Mouse (Mus musculus) forebrain, embryonic 10.5 days (tissue): ENCODE measurements around the gene Gm11127. TPM values are rescaled to one million over a fixed set of nuclear protein-coding genes. Genes with fewer than 3 reads are reported as not detected.
A peak's percentile ranks its signal among the peaks of the same experiment; 100 is the strongest.
"Not testable (repeated sequence)": the region's sequence is repeated elsewhere in the genome, so short reads cannot be mapped to it uniquely, and the experiment has no call there.

Experiments used
- DNase-seq: peaks from one replicate; pipeline ENCODE4 v3.0.0-alpha.2; 2017; ENCODE audit warnings: low spot score; ENCODE audit errors: extremely low spot score
- H3K27ac ChIP-seq: fragments of 300-500 bp; sonication (generic); 2 replicates; pipeline ENCODE4 v1.5.1; 2016; ENCODE audit warnings: mild to moderate bottlenecking
- H3K27me3 ChIP-seq: fragments of 300-500 bp; sonication (generic); 2 replicates; pipeline ENCODE4 v1.6.1; 2016; ENCODE audit warnings: mild to moderate bottlenecking; ENCODE audit not compliant: poor library complexity, severe bottlenecking
- H3K36me3 ChIP-seq: fragments of 300-500 bp; sonication (generic); replicated peaks from 2 replicates; pipeline ENCODE4 v1.6.1; 2016; ENCODE audit warnings: mild to moderate bottlenecking, moderate library complexity
- H3K4me1 ChIP-seq: fragments of 300-500 bp; sonication (generic); 2 replicates; pipeline ENCODE4 v1.6.1; 2016
- H3K4me3 ChIP-seq: fragments of 300-500 bp; sonication (generic); 2 replicates; pipeline ENCODE4 v1.5.1; 2016; ENCODE audit warnings: mild to moderate bottlenecking, moderate library complexity
- H3K9me3 ChIP-seq: fragments of 300-500 bp; sonication (generic); 2 replicates; pipeline ENCODE4 v1.6.1; 2016; ENCODE audit warnings: mild to moderate bottlenecking, moderate library complexity
- WGBS: fragments of 180-500 bp; shearing (Covaris S2); methylation state at CpG from one replicate; pipeline ENCODE4 v1.1.7; 2016; 5-methylcytosine and 5-hydroxymethylcytosine counted together
- polyA plus RNA-seq: library from polyadenylated mRNA; unstranded; fragments of >200 nt; fragmentation: Nextera tagmentation; extraction: Ambion mirVana; gene quantifications from 2 replicates; pipeline ENCODE4 v1.2.1, GENCODE M21; 2016

Gm11127 gene
- not detected in 2 replicates for polyA plus RNA-seq

GRCm38 (mm10) chr17:36058362-36058761 lies at the start of gene Gm11127:
Gene Gm11127 (minus strand): TSS chr17:36058371.
- not testable (repeated sequence) for H3K36me3 ChIP-seq, H3K9me3 ChIP-seq, DNase-seq, H3K4me1 ChIP-seq, H3K27ac ChIP-seq, H3K4me3 ChIP-seq, H3K27me3 ChIP-seq
- WGBS, result 67% methylated on average over 1 of the region's 1 CpGs

- not testable (repeated sequence) for H3K27ac ChIP-seq, H3K9me3 ChIP-seq, H3K27me3 ChIP-seq, H3K4me1 ChIP-seq, DNase-seq, H3K36me3 ChIP-seq, H3K4me3 ChIP-seq
- WGBS, result 95% methylated on average over 12 of the region's 12 CpGs
Measured at GRCm38 (mm10) chr17:36102091-36102490, 43.9 kb upstream of the Gm11127 start.

- H3K4me1 ChIP-seq, DNase-seq, H3K27ac ChIP-seq, H3K9me3 ChIP-seq, H3K27me3 ChIP-seq, H3K4me3 ChIP-seq, H3K36me3 ChIP-seq: not testable (repeated sequence)
- 44% methylated on average over 2 of the region's 2 CpGs for WGBS
Measured at GRCm38 (mm10) chr17:36099603-36100002, 41.4 kb upstream of the Gm11127 start.

- no peaks in the 10 kb centered on the region; the same call in 1 of the 2 replicates for H3K27me3 ChIP-seq
- 25% methylated on average over 3 of the region's 3 CpGs for WGBS
- no peaks in the 10 kb centered on the region for H3K9me3 ChIP-seq
- H3K36me3 ChIP-seq, result no peaks in the 10 kb centered on the region
- H3K4me3 ChIP-seq, result no peak overlapping the region
- no peaks in the 10 kb centered on the region for H3K4me1 ChIP-seq
- no peak for DNase-seq
- no peak overlapping the region for H3K27ac ChIP-seq
Measured at GRCm38 (mm10) chr17:36093936-36094335, 35.8 kb upstream of the Gm11127 start.

GRCm38 (mm10) chr17:36092520-36092919 lies 34.3 kb upstream of the Gm11127 start:
- H3K27ac ChIP-seq, H3K4me1 ChIP-seq, H3K36me3 ChIP-seq, H3K4me3 ChIP-seq, DNase-seq, H3K27me3 ChIP-seq, H3K9me3 ChIP-seq: not testable (repeated sequence)

GRCm38 (mm10) chr17:36091933-36092332 lies 33.8 kb upstream of the Gm11127 start:
- WGBS, result no CpG with 5 or more reads among the region's 2 CpGs
- H3K36me3 ChIP-seq, DNase-seq: not testable (repeated sequence)

GRCm38 (mm10) chr17:36085976-36086375 lies 27.8 kb upstream of the Gm11127 start:
- 83% methylated on average over 1 of the region's 1 CpGs for WGBS
- not testable (repeated sequence) for H3K4me3 ChIP-seq, H3K27ac ChIP-seq, DNase-seq, H3K9me3 ChIP-seq, H3K36me3 ChIP-seq
- Histone ChIP-seq H3K27me3 (peaks cover 42% of the 10 kb centered on the region), H3K4me1 (peaks cover 17% of the 10 kb centered on the region)

More at GRCm38 (mm10) chr17:36091933-36092332, 33.8 kb upstream of the Gm11127 start:
- H3K4me3 ChIP-seq, H3K4me1 ChIP-seq, H3K27me3 ChIP-seq, H3K9me3 ChIP-seq, H3K27ac ChIP-seq: not testable (repeated sequence)

GRCm38 (mm10) chr17:36083870-36084451 lies 25.8 kb upstream of the Gm11127 start:
- Histone ChIP-seq H3K4me1 (peaks cover 17% of the 10 kb centered on the region), H3K36me3 (no peaks in the 10 kb centered on the region), H3K27ac (peak overlapping the region; percentile 84), H3K9me3 (no peaks in the 10 kb centered on the region), H3K27me3 (peaks cover 42% of the 10 kb centered on the region), H3K4me3 (peak overlapping the region; percentile 62)
- under 1% methylated on average over 42 of the region's 42 CpGs for WGBS
- DNase-seq, result no peak

- Histone ChIP-seq H3K27ac (peak overlapping the region; percentile 84), H3K4me1 (peaks cover 17% of the 10 kb centered on the region), H3K4me3 (peak overlapping the region; percentile 62), H3K9me3 (no peaks in the 10 kb centered on the region), H3K36me3 (no peaks in the 10 kb centered on the region), H3K27me3 (peaks cover 42% of the 10 kb centered on the region)
- DNase-seq, result peak; percentile 82
- WGBS, result under 1% methylated on average over 46 of the region's 46 CpGs
Measured at GRCm38 (mm10) chr17:36083266-36083869, 25.2 kb upstream of the Gm11127 start.

- Histone ChIP-seq H3K27me3 (peaks cover 42% of the 10 kb centered on the region), H3K4me3 (peak overlapping the region; percentile 62), H3K4me1 (peaks cover 17% of the 10 kb centered on the region), H3K27ac (0 out of 2 replicates have a peak overlapping the region, but pooled peaks have one; percentile 84)
- H3K36me3 ChIP-seq, DNase-seq, H3K9me3 ChIP-seq: not testable (repeated sequence)
- 30% methylated on average over 6 of the region's 6 CpGs for WGBS
Measured at GRCm38 (mm10) chr17:36082519-36083232, 24.5 kb upstream of the Gm11127 start.

GRCm38 (mm10) chr17:36081901-36082300 lies 23.7 kb upstream of the Gm11127 start:
- peaks cover 17% of the 10 kb centered on the region for H3K4me1 ChIP-seq
- not testable (repeated sequence) for H3K27ac ChIP-seq, H3K36me3 ChIP-seq, H3K9me3 ChIP-seq, DNase-seq, H3K4me3 ChIP-seq
- H3K27me3 ChIP-seq, result peaks cover 42% of the 10 kb centered on the region

- WGBS, result 28% methylated on average over 2 of the region's 2 CpGs
- H3K36me3 ChIP-seq, result no peaks in the 10 kb centered on the region
- peak; percentile 69 for DNase-seq
- no peak overlapping the region for H3K27ac ChIP-seq
- no peaks in the 10 kb centered on the region for H3K4me1 ChIP-seq
- no peaks in the 10 kb centered on the region for H3K27me3 ChIP-seq
- no peak overlapping the region for H3K4me3 ChIP-seq
- H3K9me3 ChIP-seq, result no peaks in the 10 kb centered on the region
Measured at GRCm38 (mm10) chr17:36060829-36061228, 2.7 kb upstream of the Gm11127 start.

- not testable (repeated sequence) for H3K4me1 ChIP-seq, H3K4me3 ChIP-seq, H3K36me3 ChIP-seq, DNase-seq, H3K27ac ChIP-seq, H3K27me3 ChIP-seq, H3K9me3 ChIP-seq
- 93% methylated on average over 25 of the region's 25 CpGs for WGBS
Measured at GRCm38 (mm10) chr17:36057927-36058326, 244 bp downstream of the Gm11127 start.
